Mouse (Mus musculus) heart, postnatal 10 days (tissue): ENCODE results near the gene Esp36. TPM values are rescaled to one million over a fixed set of nuclear protein-coding genes. Genes with fewer than 3 reads are reported as not detected.
"Not testable (repeated sequence)": the region's sequence is repeated elsewhere in the genome, so short reads cannot be mapped to it uniquely, and the experiment has no call there.

ENCODE experiments used
- DNase-seq, 2 experiments: peaks; one replicate each; pipeline ENCODE4 v3.0.0; 2021
- intact Hi-C: fragments of 180-260 bp; cut with DNase I; formaldehyde crosslinking; loops from one replicate; pipeline ENCODE4 v1.15.1; 2025
- total RNA-seq, 2 experiments: library from RNA; stranded (reverse); gene quantifications; 2 replicates each; pipeline ENCODE4 v1.2.3; 2021

Gene Esp36
- total RNA-seq, result not detected

DNA sequence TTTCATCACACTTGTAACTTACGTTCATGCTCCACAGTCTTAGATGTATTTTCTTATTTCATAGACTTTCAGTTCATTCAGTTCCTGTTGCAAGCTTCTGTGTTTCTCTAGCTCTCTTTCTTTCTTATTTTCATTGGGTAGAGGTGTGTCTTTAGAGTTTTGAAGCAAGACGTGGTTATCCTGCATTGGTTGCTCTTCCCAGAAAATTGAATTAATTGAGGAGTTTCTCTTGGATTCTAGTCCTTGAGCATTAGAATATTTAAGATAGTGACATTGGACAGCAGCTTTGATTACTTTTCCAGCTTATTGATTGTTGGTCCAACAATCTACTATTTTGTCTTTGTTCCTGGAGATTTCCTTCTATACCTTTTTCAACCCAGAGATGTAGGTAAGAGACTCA lies at the start of gene Esp36:
TSS of gene Esp36 (minus strand) at position 101 of the 400 bp plus-strand sequence.
- intact Hi-C loops, result no loop called here
- no peak for DNase-seq

DNA sequence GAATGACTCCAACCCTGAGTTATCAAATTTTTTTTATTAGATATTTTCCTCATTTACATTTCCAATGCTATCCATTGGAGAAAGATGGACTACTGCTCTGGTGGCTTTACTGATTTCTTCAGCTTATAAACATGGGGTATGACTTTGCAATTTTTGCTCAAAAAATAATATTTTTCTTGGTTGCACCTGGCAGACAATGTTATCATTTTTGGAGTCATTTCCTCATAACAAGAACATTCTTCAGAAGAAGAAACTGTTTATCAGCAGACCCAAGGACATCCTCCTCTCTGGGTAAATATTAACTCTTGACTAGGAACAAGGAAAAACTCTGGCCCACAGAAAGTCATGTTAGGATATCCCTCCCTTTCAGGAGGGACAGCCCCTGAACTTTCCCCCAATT lies 36.2 kb upstream of the Esp36 start:
- intact Hi-C loops, DNase-seq: not testable (repeated sequence)

DNA sequence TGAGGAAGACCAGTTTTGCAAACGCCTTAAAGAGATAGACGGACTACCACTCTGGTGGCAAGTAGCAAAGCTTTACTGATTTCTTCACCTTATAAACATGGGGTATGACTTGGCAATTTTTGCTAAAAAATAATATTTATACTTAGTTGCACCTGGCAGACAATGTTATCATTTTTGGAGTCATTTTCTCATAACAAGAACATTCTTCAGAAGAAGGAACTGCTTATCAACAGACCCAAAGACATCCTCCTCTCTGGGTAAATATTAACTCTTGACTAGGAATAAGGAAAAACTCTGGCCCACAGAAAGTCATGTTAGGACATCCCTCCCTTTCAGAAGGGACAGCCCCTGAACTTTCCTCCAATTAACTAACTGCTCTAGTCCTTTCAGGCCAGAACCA lies 30.7 kb upstream of the Esp36 start:
- no peak for DNase-seq
- intact Hi-C loops, result no loop called here

DNA sequence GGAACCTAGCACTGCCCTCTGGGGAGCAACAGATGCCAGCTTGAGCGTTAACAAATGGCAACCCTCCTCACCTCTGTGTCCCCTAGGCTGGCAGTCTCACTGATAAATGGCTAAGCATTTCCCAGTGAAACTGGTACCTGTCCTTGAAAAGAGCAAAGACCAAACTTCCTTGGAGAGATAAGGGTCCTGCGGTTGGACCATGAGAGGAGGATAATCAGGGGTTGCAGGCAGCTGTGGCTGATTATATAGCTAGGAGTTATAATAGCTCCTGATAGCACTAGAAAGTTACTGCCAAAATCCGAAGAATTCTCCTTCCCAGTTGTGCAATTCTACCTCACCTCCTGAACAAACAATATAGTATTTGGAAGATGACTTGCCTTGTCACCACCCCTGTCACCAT lies 13.8 kb downstream of the Esp36 start:
- DNase-seq, result no peak
- intact Hi-C loops, result no loop called here

DNA sequence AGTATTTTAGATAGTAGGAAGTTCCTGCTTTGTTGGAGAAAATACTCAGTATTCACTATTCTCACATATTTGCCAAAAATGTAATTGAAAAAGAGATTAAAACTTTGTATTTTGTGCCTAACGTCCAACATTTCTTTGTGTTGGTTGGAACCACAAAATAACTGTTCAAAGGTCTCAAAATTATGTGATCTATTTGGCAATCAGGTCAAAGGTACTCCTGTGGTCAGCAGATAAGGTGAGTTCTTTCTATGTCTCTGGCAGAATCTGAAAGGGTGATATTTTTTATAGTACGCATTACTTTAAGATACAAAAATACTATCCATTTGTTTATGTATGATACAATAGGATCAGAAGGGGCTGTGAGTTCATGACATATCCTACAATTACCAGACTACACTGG lies 28.2 kb downstream of the Esp36 start:
- no peak for DNase-seq
- intact Hi-C loops, result no loop called here

Other genes starting within 250 kb of the Esp36 start
- not detected for gene Olfr134, start 248.8 kb downstream of the Esp36 start, total RNA-seq
- gene Olfr135, start 215.8 kb downstream of the Esp36 start, total RNA-seq, result not detected
- not detected for gene Olfr138, start 159.2 kb downstream of the Esp36 start, total RNA-seq
- not detected for gene Olfr137, start 112.6 kb downstream of the Esp36 start, total RNA-seq
- gene Olfr136, start 90.4 kb downstream of the Esp36 start, total RNA-seq, result not detected
- not detected for gene Esp34, start 134.0 kb upstream of the Esp36 start, total RNA-seq
- not detected for gene Esp31, start 219.3 kb upstream of the Esp36 start, total RNA-seq